Mouse (Mus musculus) liver, adult 2 months (tissue): Measurements from ENCODE around the gene Cdc34.

Experiments used
- CTCF ChIP-seq: fragments of 200-500 bp; IDR thresholded peaks from 2 replicates; pipeline ENCODE4 v1.5.1; 2011; ENCODE audit warnings: low read depth, low read length, control low read depth
- POLR2A ChIP-seq: fragments of 200-500 bp; IDR thresholded peaks from 2 replicates; pipeline ENCODE4 v1.6.1; 2011; ENCODE audit warnings: low read length, control low read depth; ENCODE audit not compliant: insufficient read depth; ENCODE audit errors: extremely low read depth

GRCm38 (mm10) chr10:79696129-79696651 lies 14.2 kb downstream of the Cdc34 start:
- no peak for TF ChIP-seq CTCF
- TF ChIP-seq POLR2A = no peak
